Mouse (Mus musculus): Measurements from ENCODE around the gene Tbx6. TPM values are rescaled to one million over a fixed set of nuclear protein-coding genes. Genes with fewer than 3 reads are reported as not detected.

Gene Tbx6
- polyA plus RNA-seq, 1 experiment, result not detected

- Histone ChIP-seq H3K4me3 (ENCODE audit: insufficient read depth, low read depth, low read length) (peak overlapping the region; percentile 90; the same call in 1 of the 2 replicates), H3K4me1 (ENCODE audit: control insufficient read depth, insufficient read depth, insufficient read length, low read length) (peaks cover 3% of the 10 kb centered on the region; the same call in 1 of the 2 replicates), H3K27ac (replicated peaks; ENCODE audit: low read depth, low read length) (no peak overlapping the region)
Measured at GRCm38 (mm10) chr7:126795387-126796317, 14.4 kb downstream of the Tbx6 start.

- Histone ChIP-seq H3K27ac (replicated peaks; ENCODE audit: low read depth, low read length) (peak overlapping the region; percentile 97; the same call in 1 of the 2 replicates), H3K4me3 (ENCODE audit: insufficient read depth, low read depth, low read length) (peak overlapping the region; percentile 90), H3K4me1 (ENCODE audit: control insufficient read depth, insufficient read depth, insufficient read length, low read length) (no peaks in the 10 kb centered on the region; the same call in 1 of the 2 replicates)
Measured at GRCm38 (mm10) chr7:126796350-126796932, 15.2 kb downstream of the Tbx6 start.

- peak within 1 kb of the TSS; percentile 90 for H3K4me3 ChIP-seq (ENCODE audit: insufficient read depth, low read depth, low read length)
- H3K27ac ChIP-seq (replicated peaks; ENCODE audit: low read depth, low read length), result peak within 1 kb of the TSS; percentile 97
- no peaks in the 10 kb centered on the region; the same call in 1 of the 2 replicates for H3K4me1 ChIP-seq (ENCODE audit: control insufficient read depth, insufficient read depth, insufficient read length, low read length)
Measured at GRCm38 (mm10) chr7:126797411-126798126, 16.3 kb downstream of the Tbx6 start, which contains the start of gene Fam57b. TSS of gene Fam57b (plus strand) at chr7:126797668.

GRCm38 (mm10) chr7:126798127-126799049 is 17.1 kb downstream of the Tbx6 start:
- H3K4me3 ChIP-seq (ENCODE audit: insufficient read depth, low read depth, low read length), result peak overlapping the region; percentile 90
- H3K4me1 ChIP-seq (ENCODE audit: control insufficient read depth, insufficient read depth, insufficient read length, low read length), result no peaks in the 10 kb centered on the region; the same call in 1 of the 2 replicates
- peak overlapping the region; percentile 97 for H3K27ac ChIP-seq (replicated peaks; ENCODE audit: low read depth, low read length)

- Histone ChIP-seq H3K27ac (replicated peaks; ENCODE audit: low read depth, low read length) (peak overlapping the region; percentile 97), H3K4me1 (ENCODE audit: control insufficient read depth, insufficient read depth, insufficient read length, low read length) (no peaks in the 10 kb centered on the region; the same call in 1 of the 2 replicates), H3K4me3 (ENCODE audit: insufficient read depth, low read depth, low read length) (peak overlapping the region; percentile 90)
Measured at GRCm38 (mm10) chr7:126799050-126799467, 17.8 kb downstream of the Tbx6 start.

GRCm38 (mm10) chr7:126799468-126800268 is 18.4 kb downstream of the Tbx6 start:
- peak overlapping the region; percentile 96 for H3K27ac ChIP-seq (replicated peaks; ENCODE audit: low read depth, low read length)
- peak overlapping the region; percentile 63 for H3K4me3 ChIP-seq (ENCODE audit: insufficient read depth, low read depth, low read length)
- no peaks in the 10 kb centered on the region; the same call in 1 of the 2 replicates for H3K4me1 ChIP-seq (ENCODE audit: control insufficient read depth, insufficient read depth, insufficient read length, low read length)

GRCm38 (mm10) chr7:126800269-126801056 is 19.2 kb downstream of the Tbx6 start:
- peak overlapping the region; percentile 96 for H3K27ac ChIP-seq (replicated peaks; ENCODE audit: low read depth, low read length)
- H3K4me3 ChIP-seq (ENCODE audit: insufficient read depth, low read depth, low read length), result peak overlapping the region; percentile 63
- no peaks in the 10 kb centered on the region; the same call in 1 of the 2 replicates for H3K4me1 ChIP-seq (ENCODE audit: control insufficient read depth, insufficient read depth, insufficient read length, low read length)

GRCm38 (mm10) chr7:126801057-126801422 is 19.8 kb downstream of the Tbx6 start:
- Histone ChIP-seq H3K4me3 (ENCODE audit: insufficient read depth, low read depth, low read length) (no peak overlapping the region), H3K27ac (replicated peaks; ENCODE audit: low read depth, low read length) (no peak overlapping the region)

GRCm38 (mm10) chr7:126802134-126802889 is 21.0 kb downstream of the Tbx6 start:
- Histone ChIP-seq H3K4me3 (ENCODE audit: insufficient read depth, low read depth, low read length) (no peak overlapping the region), H3K4me1 (ENCODE audit: control insufficient read depth, insufficient read depth, insufficient read length, low read length) (no peaks in the 10 kb centered on the region), H3K27ac (replicated peaks; ENCODE audit: low read depth, low read length) (no peak overlapping the region)

More at GRCm38 (mm10) chr7:126801057-126801422, 19.8 kb downstream of the Tbx6 start:
- H3K4me1 ChIP-seq (ENCODE audit: control insufficient read depth, insufficient read depth, insufficient read length, low read length), result no peaks in the 10 kb centered on the region; the same call in 1 of the 2 replicates

- no peak overlapping the region for H3K27ac ChIP-seq (replicated peaks; ENCODE audit: low read depth, low read length)
- 0 out of 2 replicates have a peak, but pooled peaks cover 5% of the 10 kb centered on the region for H3K4me1 ChIP-seq (ENCODE audit: control insufficient read depth, insufficient read depth, insufficient read length, low read length)
- no peak overlapping the region for H3K4me3 ChIP-seq (ENCODE audit: insufficient read depth, low read depth, low read length)
Measured at GRCm38 (mm10) chr7:126803181-126803580, 21.9 kb downstream of the Tbx6 start.

GRCm38 (mm10) chr7:126803751-126804150 is 22.5 kb downstream of the Tbx6 start:
- Histone ChIP-seq H3K27ac (replicated peaks; ENCODE audit: low read depth, low read length) (no peak overlapping the region), H3K4me1 (ENCODE audit: control insufficient read depth, insufficient read depth, insufficient read length, low read length) (0 out of 2 replicates have a peak, but pooled peaks cover 5% of the 10 kb centered on the region), H3K4me3 (ENCODE audit: insufficient read depth, low read depth, low read length) (no peak overlapping the region)

GRCm38 (mm10) chr7:126806956-126807355 is 25.7 kb downstream of the Tbx6 start:
- Histone ChIP-seq H3K4me3 (ENCODE audit: insufficient read depth, low read depth, low read length) (no peak overlapping the region), H3K4me1 (ENCODE audit: control insufficient read depth, insufficient read depth, insufficient read length, low read length) (0 out of 2 replicates have a peak, but pooled peaks cover 5% of the 10 kb centered on the region), H3K27ac (replicated peaks; ENCODE audit: low read depth, low read length) (no peak overlapping the region)
